Mouse (Mus musculus) hindbrain, embryonic 16.5 days (tissue): ENCODE measurements around the gene Rnf6. TPM values are rescaled to one million over a fixed set of nuclear protein-coding genes. Genes with fewer than 3 reads are reported as not detected.
"Not testable (repeated sequence)": the region's sequence is repeated elsewhere in the genome, so short reads cannot be mapped to it uniquely, and the experiment has no call there.

Experiments
- ATAC-seq: fragments of 200-750 bp; cut with Nextera tagmentation; 2 replicates; pipeline ENCODE4 v1.8.0; 2017; ENCODE audit warnings: moderate TSS enrichment, moderate library complexity
- H3K27ac ChIP-seq: fragments of 300-500 bp; sonication (generic); 2 replicates; pipeline ENCODE4 v1.5.1; 2014; ENCODE audit warnings: low read depth, mild to moderate bottlenecking, control low read depth, low read length, moderate library complexity
- H3K27me3 ChIP-seq: fragments of 300-500 bp; sonication (generic); replicated peaks from 2 replicates; pipeline ENCODE4 v1.6.1; 2014; ENCODE audit warnings: low read length; ENCODE audit not compliant: control insufficient read depth, insufficient read depth
- H3K36me3 ChIP-seq: fragments of 300-500 bp; sonication (generic); 2 replicates; pipeline ENCODE4 v1.6.1; 2014; ENCODE audit warnings: mild to moderate bottlenecking, low read length, moderate library complexity, mixed read lengths; ENCODE audit not compliant: control insufficient read depth, insufficient read depth
- H3K4me1 ChIP-seq: fragments of 300-500 bp; sonication (generic); 2 replicates; pipeline ENCODE4 v1.6.1; 2014; ENCODE audit warnings: low read depth, low read length; ENCODE audit not compliant: control insufficient read depth, insufficient read depth
- H3K4me2 ChIP-seq: fragments of 300-500 bp; sonication (generic); 2 replicates; pipeline ENCODE4 v1.6.1; 2014; ENCODE audit warnings: mild to moderate bottlenecking, low read length, control low read depth, moderate library complexity
- H3K4me3 ChIP-seq: fragments of 300-500 bp; sonication (generic); 2 replicates; pipeline ENCODE4 v1.5.1; 2014; ENCODE audit warnings: mild to moderate bottlenecking, low read length, control low read depth, moderate library complexity
- H3K9ac ChIP-seq: fragments of 300-500 bp; sonication (generic); 2 replicates; pipeline ENCODE4 v1.6.1; 2014; ENCODE audit warnings: low read depth, mild to moderate bottlenecking, control low read depth, low read length, moderate library complexity
- H3K9me3 ChIP-seq: fragments of 300-500 bp; sonication (generic); 2 replicates; pipeline ENCODE4 v1.6.1; 2014; ENCODE audit warnings: mild to moderate bottlenecking, low read length, moderate library complexity; ENCODE audit not compliant: control insufficient read depth
- WGBS: fragments of 180-500 bp; shearing (Covaris S2); extraction: QIAGEN DNeasy Blood & Tissue Kit; methylation state at CpG from one replicate; pipeline ENCODE4 v1.1.7; 2014; 5-methylcytosine and 5-hydroxymethylcytosine counted together
- polyA plus RNA-seq: library from polyadenylated mRNA; unstranded; fragments of >200 nt; fragmentation: Nextera tagmentation; extraction: Ambion mirVana; gene quantifications from 2 replicates; pipeline ENCODE4 v1.2.1, GENCODE M21; 2015

Gene Rnf6
- polyA plus RNA-seq, 1 experiment from 2014 or later = 28.0 TPM

DNA sequence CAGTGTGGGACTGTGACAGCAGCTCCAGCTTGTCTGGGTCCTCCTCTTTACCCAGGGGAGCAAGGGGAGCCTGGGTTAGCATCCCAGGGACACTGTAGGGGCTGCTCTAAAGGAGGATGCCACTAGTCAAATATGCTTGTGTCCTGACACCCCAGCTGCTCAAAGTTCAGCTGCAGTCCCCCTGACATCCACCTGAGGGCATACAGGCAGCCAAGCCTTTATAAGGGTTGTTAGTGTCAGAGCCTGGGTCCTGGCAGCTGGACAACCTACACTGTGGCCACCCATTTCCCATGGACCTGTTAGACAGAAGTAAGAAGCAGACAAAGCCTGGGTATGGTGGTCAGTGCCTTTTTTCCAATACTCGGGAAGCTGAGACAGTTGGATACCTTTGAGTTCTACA is 33.2 kb downstream of the Rnf6 start:
- no peaks in the 10 kb centered on the region for H3K36me3 ChIP-seq
- no peak overlapping the region for H3K27ac ChIP-seq
- H3K9me3 ChIP-seq = no peaks in the 10 kb centered on the region
- H3K27me3 ChIP-seq = no peaks in the 10 kb centered on the region
- H3K4me2 ChIP-seq = no peak overlapping the region
- no peak overlapping the region for H3K4me3 ChIP-seq
- 84% methylated on average over 1 of the region's 1 CpGs for WGBS
- no peak overlapping the region for H3K9ac ChIP-seq
- H3K4me1 ChIP-seq = no peaks in the 10 kb centered on the region
- no peak for ATAC-seq

GRCm38 (mm10) chr5:146187441-146187840 is 33.9 kb downstream of the Rnf6 start:
- not testable (repeated sequence) for H3K9me3 ChIP-seq, H3K27ac ChIP-seq, H3K36me3 ChIP-seq, H3K4me2 ChIP-seq, H3K9ac ChIP-seq, H3K4me1 ChIP-seq, H3K4me3 ChIP-seq, H3K27me3 ChIP-seq, ATAC-seq
- WGBS = 39% methylated on average over 5 of the region's 5 CpGs

- H3K27me3 ChIP-seq, H3K36me3 ChIP-seq, H3K4me1 ChIP-seq, H3K4me3 ChIP-seq, H3K4me2 ChIP-seq, H3K27ac ChIP-seq, H3K9ac ChIP-seq, ATAC-seq, H3K9me3 ChIP-seq: not testable (repeated sequence)
- 84% methylated on average over 4 of the region's 4 CpGs for WGBS
Observed at GRCm38 (mm10) chr5:146185204-146185603, 36.2 kb downstream of the Rnf6 start, which contains the start of gene 1700001J03Rik. 1700001J03Rik (minus strand) TSS chr5:146185304.

GRCm38 (mm10) chr5:146172744-146173143 is 48.6 kb downstream of the Rnf6 start:
- H3K9me3 ChIP-seq, H3K27me3 ChIP-seq, H3K36me3 ChIP-seq, H3K27ac ChIP-seq, H3K9ac ChIP-seq, H3K4me3 ChIP-seq, ATAC-seq, H3K4me1 ChIP-seq, H3K4me2 ChIP-seq: not testable (repeated sequence)
- WGBS = 63% methylated on average over 4 of the region's 4 CpGs

GRCm38 (mm10) chr5:146170621-146171020 is 50.7 kb downstream of the Rnf6 start, which contains the start of gene Gm6309:
Gm6309 (minus strand) TSS chr5:146170721.
- not testable (repeated sequence) for H3K4me1 ChIP-seq, H3K4me2 ChIP-seq, H3K36me3 ChIP-seq, H3K27me3 ChIP-seq, H3K9me3 ChIP-seq, H3K9ac ChIP-seq, H3K27ac ChIP-seq, ATAC-seq, H3K4me3 ChIP-seq
- 68% methylated on average over 2 of the region's 2 CpGs for WGBS

GRCm38 (mm10) chr5:146160439-146160838 is 60.9 kb downstream of the Rnf6 start, which contains the start of gene Gm5565:
Gm5565 (minus strand) TSS chr5:146160539.
- 95% methylated on average over 3 of the region's 3 CpGs for WGBS
- H3K4me2 ChIP-seq, H3K27ac ChIP-seq, H3K27me3 ChIP-seq, ATAC-seq, H3K9me3 ChIP-seq, H3K9ac ChIP-seq, H3K36me3 ChIP-seq, H3K4me3 ChIP-seq, H3K4me1 ChIP-seq: not testable (repeated sequence)

Other genes starting within 250 kb of the Rnf6 start
- not detected in 2 replicates for gene Cyp3a25, start 211.9 kb downstream of the Rnf6 start, polyA plus RNA-seq
- not detected in 2 replicates for gene Cyp3a59, start 142.3 kb downstream of the Rnf6 start, polyA plus RNA-seq
- gene Gm5565, start 61.0 kb downstream of the Rnf6 start, polyA plus RNA-seq = not detected in 2 replicates
- not detected in 2 replicates for gene Gm6309, start 50.8 kb downstream of the Rnf6 start, polyA plus RNA-seq
- 0.35 TPM in 1 of 2 replicates, not detected in the other for gene 1700001J03Rik, start 36.3 kb downstream of the Rnf6 start, polyA plus RNA-seq
- gene Cdk8, start 9.7 kb upstream of the Rnf6 start, polyA plus RNA-seq = 11.2 and 13.9 TPM in 2 replicates
- gene Wasf3, start 163.4 kb upstream of the Rnf6 start, polyA plus RNA-seq = 19.3 and 23.4 TPM in 2 replicates